Mouse (Mus musculus) MEL-GATA-1-ER (cell line): ENCODE data around the gene Kcnk7.

Source experiments
- DNase-seq: peaks from one replicate; pipeline ENCODE4 v3.0.0-alpha.2; 2012; ENCODE audit warnings: low read depth; ENCODE audit errors: extremely low read depth

The Kcnk7 gene

GRCm38 (mm10) chr19:5724549-5724941, 20.4 kb downstream of the Kcnk7 start:
- peak; percentile 77 for DNase-seq

DNA sequence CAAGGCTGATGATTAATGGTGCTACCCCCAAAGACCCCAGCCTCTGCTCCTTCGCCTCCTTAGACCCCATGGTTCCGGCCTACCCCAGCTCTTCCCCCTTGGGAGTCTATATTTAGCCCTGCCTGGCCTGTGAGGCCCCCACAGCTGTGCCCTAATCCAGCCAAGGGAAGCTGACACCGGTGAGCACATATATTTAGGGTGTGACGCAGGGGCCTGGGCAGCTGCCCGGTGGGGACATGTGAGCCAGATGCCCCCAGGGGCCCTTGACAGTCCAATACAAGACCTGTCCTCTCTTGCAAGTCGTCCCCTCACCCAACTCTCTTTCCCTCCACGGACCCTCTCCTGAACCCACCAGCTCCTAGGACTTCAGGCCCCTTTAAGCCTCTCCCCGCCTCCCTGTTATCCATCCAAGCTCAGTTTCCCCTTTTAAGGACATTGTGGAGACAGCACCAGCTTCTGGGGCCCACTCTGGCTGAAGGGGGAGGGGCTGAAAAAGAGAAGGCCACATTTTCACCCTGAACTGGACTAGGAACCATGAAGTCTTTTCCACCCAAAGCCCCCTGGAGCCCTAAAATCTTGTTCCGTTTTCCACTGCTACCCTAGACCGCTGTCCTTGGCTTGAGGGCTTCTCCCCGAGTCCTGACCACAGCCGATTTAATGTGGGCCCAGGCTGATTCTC, 21.0 kb downstream of the Kcnk7 start:
- DNase-seq = peak; percentile 64

GRCm38 (mm10) chr19:5725767-5726515, 21.8 kb downstream of the Kcnk7 start, which contains the start of gene Ehbp1l1:
Gene Ehbp1l1, minus strand, starts transcription at chr19:5726317.
- no peak for DNase-seq

DNA sequence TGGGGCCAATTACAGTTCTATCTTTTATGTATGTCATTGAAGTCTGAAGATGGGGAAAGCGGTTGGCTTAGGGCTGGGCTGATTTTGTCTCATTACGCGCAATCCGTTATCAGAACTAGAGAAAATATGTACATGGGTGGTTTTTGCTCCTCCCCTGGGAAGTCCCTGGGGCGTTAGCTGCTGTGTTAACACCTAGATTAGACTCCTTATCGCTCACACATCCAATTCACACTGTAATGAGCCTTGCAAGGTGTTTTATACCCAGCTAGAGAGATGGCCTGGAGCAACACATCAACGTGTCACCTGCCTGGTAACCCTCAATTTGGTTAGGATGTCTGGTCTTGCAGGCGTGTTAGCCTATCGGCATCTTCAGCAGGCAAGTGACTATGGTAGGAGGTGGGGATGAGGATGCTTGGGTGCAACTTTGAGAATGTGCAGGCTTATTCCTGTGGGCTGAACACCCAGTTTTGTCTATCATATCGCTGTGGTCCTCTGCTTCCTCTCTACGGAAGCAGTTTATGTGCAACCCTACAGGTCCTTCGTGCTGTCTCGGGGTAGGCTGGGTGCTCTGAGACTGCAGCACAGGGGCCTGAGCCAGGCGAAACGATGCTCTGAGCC, 22.9 kb downstream of the Kcnk7 start:
- DNase-seq = peak; percentile 82

GRCm38 (mm10) chr19:5727701-5728100, 23.5 kb downstream of the Kcnk7 start:
- DNase-seq = peak; percentile 65

GRCm38 (mm10) chr19:5728631-5729443, 24.7 kb downstream of the Kcnk7 start:
- DNase-seq = no peak

DNA sequence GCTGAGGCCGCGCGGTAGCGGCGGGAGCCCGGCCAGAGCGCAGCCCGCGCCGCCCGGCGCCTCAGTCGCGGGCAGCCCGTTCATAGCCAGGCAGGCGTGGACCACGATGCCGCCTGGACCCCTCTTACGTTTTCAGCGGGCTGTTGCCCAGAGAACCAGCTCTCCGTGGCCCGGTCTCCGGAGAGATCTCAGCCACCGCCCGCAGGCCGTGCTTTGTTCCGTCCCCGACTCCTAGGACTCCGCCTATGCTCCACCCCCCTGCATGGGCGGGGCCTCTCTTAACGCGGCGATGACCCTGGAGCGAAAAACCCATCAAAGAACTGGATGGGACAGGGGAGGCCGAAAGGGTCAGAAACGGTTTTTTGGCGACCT, 25.3 kb downstream of the Kcnk7 start, which contains the start of gene Fam89b:
TSS of gene Fam89b (minus strand) at position 210 of the 372 bp plus-strand sequence.
- peak; percentile 54 for DNase-seq

GRCm38 (mm10) chr19:5730314-5731186, 26.4 kb downstream of the Kcnk7 start:
- no peak for DNase-seq

DNA sequence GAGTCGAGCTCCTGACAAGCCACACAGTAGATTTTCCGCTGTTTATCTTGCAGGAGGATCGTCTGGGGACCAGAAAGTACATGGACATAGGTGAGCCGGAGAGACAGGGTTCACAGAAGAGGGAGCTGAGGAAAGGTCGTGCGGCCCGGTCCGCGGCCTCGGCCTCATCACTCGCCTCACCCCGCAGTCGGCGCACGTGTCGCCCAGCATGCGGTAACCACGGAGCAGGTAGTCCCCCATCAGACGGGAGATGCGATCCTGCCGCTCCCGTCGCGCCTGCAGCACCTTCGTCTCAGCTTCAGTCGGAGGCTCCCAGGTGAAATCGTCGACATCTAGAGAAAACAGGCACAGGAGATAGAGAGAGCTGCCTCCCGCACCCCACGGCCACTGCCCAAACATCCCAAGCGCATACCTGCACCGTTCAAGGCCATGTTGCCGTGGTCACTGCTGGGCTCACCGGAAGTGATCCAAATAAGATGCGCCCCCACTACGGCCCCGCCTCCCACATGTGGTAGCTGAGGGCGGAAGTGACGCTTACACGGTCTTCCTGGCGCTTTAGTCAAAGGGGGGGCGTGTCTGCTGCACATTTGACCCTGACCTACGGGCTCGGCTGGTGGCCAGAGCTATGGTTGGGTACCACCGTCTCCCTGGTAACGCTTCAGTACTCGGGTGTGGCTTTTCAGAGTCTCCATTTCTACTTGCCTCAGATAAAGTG, 27.3 kb downstream of the Kcnk7 start:
- DNase-seq = peak; percentile 86

DNA sequence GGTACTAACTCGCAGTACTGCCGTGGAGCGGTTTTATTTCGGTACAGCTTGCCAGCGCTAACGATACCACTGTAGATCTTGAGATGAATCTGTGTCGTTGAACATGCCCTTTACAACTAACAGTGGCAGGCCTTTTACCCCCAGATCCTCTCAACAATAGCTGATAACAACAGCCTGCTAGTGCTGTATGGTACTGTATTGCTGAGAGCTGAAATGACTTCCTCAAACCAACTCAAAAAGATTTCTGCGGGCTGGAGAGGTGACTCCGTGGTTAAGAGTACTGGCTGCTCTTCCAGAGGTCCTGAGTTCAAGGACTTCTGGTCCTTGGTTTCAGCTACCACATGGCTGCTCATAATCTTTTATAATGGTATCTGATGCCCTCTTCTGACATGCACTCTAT, 30.2 kb downstream of the Kcnk7 start:
- DNase-seq = peak; percentile 52

DNA sequence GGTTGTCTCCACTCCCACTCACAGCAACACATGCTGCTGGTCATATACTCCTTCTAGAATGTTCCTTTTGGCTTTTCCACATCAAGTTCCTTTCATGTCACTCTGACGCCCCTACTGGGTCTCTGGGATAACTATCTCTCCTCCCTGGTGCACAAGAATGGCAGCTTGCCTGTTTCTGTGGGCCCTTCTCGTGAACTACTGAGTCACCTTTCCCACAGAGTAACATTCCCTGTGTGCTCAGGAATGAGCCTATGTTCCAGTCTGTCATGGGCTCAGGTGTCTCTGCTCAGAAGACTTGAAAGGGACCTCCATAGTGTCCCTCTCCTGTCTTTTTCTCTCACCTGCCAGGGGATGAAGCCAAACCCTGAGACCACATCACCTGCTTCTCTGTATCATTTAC, 35.3 kb downstream of the Kcnk7 start:
- DNase-seq = no peak

- no peak for DNase-seq
These were observed 36.5 kb downstream of the Kcnk7 start, which contains the start of gene Ltbp3 for GRCm38 (mm10) chr19:5740320-5741317. Gene Ltbp3, plus strand, starts transcription at chr19:5740904.

GRCm38 (mm10) chr19:5741641-5742240, 37.6 kb downstream of the Kcnk7 start:
- no peak for DNase-seq

DNA sequence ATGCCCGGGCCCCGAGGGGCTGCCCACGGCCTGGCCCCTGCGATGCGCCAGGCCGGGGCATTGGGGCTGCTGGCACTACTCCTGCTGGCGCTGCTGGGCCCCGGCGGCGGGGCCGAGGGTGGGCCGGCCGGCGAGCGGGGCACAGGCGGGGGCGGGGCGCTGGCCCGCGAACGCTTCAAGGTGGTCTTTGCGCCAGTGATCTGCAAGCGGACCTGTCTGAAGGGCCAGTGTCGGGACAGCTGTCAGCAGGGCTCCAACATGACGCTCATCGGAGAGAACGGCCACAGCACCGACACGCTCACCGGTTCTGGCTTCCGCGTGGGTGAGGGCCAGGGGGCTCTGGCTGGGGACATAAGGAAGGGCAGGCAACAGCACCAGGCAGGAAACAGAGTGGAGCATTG, 38.1 kb downstream of the Kcnk7 start:
- DNase-seq = no peak

GRCm38 (mm10) chr19:5743576-5743975, 39.4 kb downstream of the Kcnk7 start:
- no peak for DNase-seq

GRCm38 (mm10) chr19:5745756-5746710, 41.9 kb downstream of the Kcnk7 start:
- DNase-seq = no peak

DNA sequence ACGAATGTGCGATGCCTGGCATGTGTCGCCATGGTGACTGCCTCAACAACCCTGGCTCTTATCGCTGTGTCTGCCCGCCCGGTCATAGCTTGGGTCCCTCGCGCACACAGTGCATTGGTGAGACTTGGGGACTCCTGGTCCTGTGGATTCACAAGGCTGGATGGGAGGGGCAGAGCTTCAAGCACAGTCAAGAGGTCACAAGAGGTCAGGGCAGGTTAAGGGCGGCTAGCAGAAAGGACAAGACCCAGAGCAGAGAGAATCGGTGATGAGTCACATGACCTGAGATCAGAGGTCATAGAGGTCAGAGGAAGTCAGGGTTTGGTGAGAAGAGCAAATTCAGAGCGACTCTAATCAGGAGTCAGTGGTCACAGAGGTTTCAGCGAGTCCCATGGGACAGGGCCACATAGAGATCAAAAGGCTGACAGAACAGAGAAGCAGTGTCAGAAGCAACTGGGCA, 42.8 kb downstream of the Kcnk7 start:
- DNase-seq = no peak
